Mouse (Mus musculus): Measurements from ENCODE around the gene Gdf9. TPM values are rescaled to one million over a fixed set of nuclear protein-coding genes. Genes with fewer than 3 reads are reported as not detected.

Gdf9 gene
- polyA plus RNA-seq, 1 experiment = 1.2 TPM

GRCm38 (mm10) chr11:53456474-53457371 lies 25.9 kb downstream of the Gdf9 start, which contains the start of the genes Gm10447 and Shroom1:
Gm10447 (minus strand) TSS chr11:53457110.
Shroom1 (plus strand) TSS chr11:53457205.
- Histone ChIP-seq H3K4me1 (ENCODE audit: control insufficient read depth, insufficient read depth, low read length) (peaks cover 2% of the 10 kb centered on the region; the same call in 1 of the 2 replicates), H3K4me3 (ENCODE audit: insufficient read depth, low read length) (peak within 1 kb of the TSS; percentile 40), H3K27ac (ENCODE audit: insufficient read depth, low read length) (no peak within 1 kb of the TSS)
- TF ChIP-seq POLR2A (IDR thresholded peaks at IDR 0.05; ENCODE audit: low read depth, low read length) (peak; percentile 79), CTCF (IDR thresholded peaks at IDR 0.05; ENCODE audit: borderline replicate concordance, insufficient read depth, low read length) (no peak)

GRCm38 (mm10) chr11:53457372-53457954 lies 26.6 kb downstream of the Gdf9 start:
- no peak overlapping the region for H3K27ac ChIP-seq (ENCODE audit: insufficient read depth, low read length)
- peak overlapping the region; percentile 40 for H3K4me3 ChIP-seq (ENCODE audit: insufficient read depth, low read length)

GRCm38 (mm10) chr11:53458996-53459395 lies 28.2 kb downstream of the Gdf9 start:
- TF ChIP-seq CTCF (IDR thresholded peaks at IDR 0.05; ENCODE audit: borderline replicate concordance, insufficient read depth, low read length) (no peak), POLR2A (IDR thresholded peaks at IDR 0.05; ENCODE audit: low read depth, low read length) (no peak)
- peaks cover 2% of the 10 kb centered on the region; the same call in 1 of the 2 replicates for H3K4me1 ChIP-seq (ENCODE audit: control insufficient read depth, insufficient read depth, low read length)
- no peak overlapping the region for H3K4me3 ChIP-seq (ENCODE audit: insufficient read depth, low read length)
- H3K27ac ChIP-seq (ENCODE audit: insufficient read depth, low read length) = no peak overlapping the region

More at GRCm38 (mm10) chr11:53457372-53457954, 26.6 kb downstream of the Gdf9 start:
- peaks cover 2% of the 10 kb centered on the region; the same call in 1 of the 2 replicates for H3K4me1 ChIP-seq (ENCODE audit: control insufficient read depth, insufficient read depth, low read length)
- TF ChIP-seq POLR2A (IDR thresholded peaks at IDR 0.05; ENCODE audit: low read depth, low read length) (no peak), CTCF (IDR thresholded peaks at IDR 0.05; ENCODE audit: borderline replicate concordance, insufficient read depth, low read length) (peak; percentile 29; the same call in 1 of the 2 replicates)

GRCm38 (mm10) chr11:53460192-53460591 lies 29.4 kb downstream of the Gdf9 start:
- no peak overlapping the region for H3K4me3 ChIP-seq (ENCODE audit: insufficient read depth, low read length)
- TF ChIP-seq POLR2A (IDR thresholded peaks at IDR 0.05; ENCODE audit: low read depth, low read length) = no peak
- TF ChIP-seq CTCF (IDR thresholded peaks at IDR 0.05; ENCODE audit: borderline replicate concordance, insufficient read depth, low read length) = no peak
- H3K27ac ChIP-seq (ENCODE audit: insufficient read depth, low read length) = no peak overlapping the region
- H3K4me1 ChIP-seq (ENCODE audit: control insufficient read depth, insufficient read depth, low read length) = peaks cover 2% of the 10 kb centered on the region; the same call in 1 of the 2 replicates

GRCm38 (mm10) chr11:53461727-53462126 lies 30.9 kb downstream of the Gdf9 start:
- no peak for TF ChIP-seq CTCF (IDR thresholded peaks at IDR 0.05; ENCODE audit: borderline replicate concordance, insufficient read depth, low read length)
- TF ChIP-seq POLR2A (IDR thresholded peaks at IDR 0.05; ENCODE audit: low read depth, low read length) = no peak
- no peak overlapping the region for H3K27ac ChIP-seq (ENCODE audit: insufficient read depth, low read length)
- H3K4me3 ChIP-seq (ENCODE audit: insufficient read depth, low read length) = no peak overlapping the region
- peaks cover 2% of the 10 kb centered on the region; the same call in 1 of the 2 replicates for H3K4me1 ChIP-seq (ENCODE audit: control insufficient read depth, insufficient read depth, low read length)

- Histone ChIP-seq H3K4me3 (ENCODE audit: insufficient read depth, low read length) (peak overlapping the region; percentile 11; the same call in 1 of the 2 replicates), H3K4me1 (ENCODE audit: control insufficient read depth, insufficient read depth, low read length) (peaks cover 2% of the 10 kb centered on the region; the same call in 1 of the 2 replicates), H3K27ac (ENCODE audit: insufficient read depth, low read length) (no peak overlapping the region)
- TF ChIP-seq POLR2A (IDR thresholded peaks at IDR 0.05; ENCODE audit: low read depth, low read length) (no peak), CTCF (IDR thresholded peaks at IDR 0.05; ENCODE audit: borderline replicate concordance, insufficient read depth, low read length) (no peak)
These were observed 33.0 kb downstream of the Gdf9 start for GRCm38 (mm10) chr11:53463551-53464424.

- H3K27ac ChIP-seq (ENCODE audit: insufficient read depth, low read length) = no peak overlapping the region
- TF ChIP-seq POLR2A (IDR thresholded peaks at IDR 0.05; ENCODE audit: low read depth, low read length) (no peak), CTCF (IDR thresholded peaks at IDR 0.05; ENCODE audit: borderline replicate concordance, insufficient read depth, low read length) (peak; percentile 68)
- H3K4me3 ChIP-seq (ENCODE audit: insufficient read depth, low read length) = no peak overlapping the region
- H3K4me1 ChIP-seq (ENCODE audit: control insufficient read depth, insufficient read depth, low read length) = no peaks in the 10 kb centered on the region
These were observed 35.6 kb downstream of the Gdf9 start for GRCm38 (mm10) chr11:53466231-53466971.

- TF ChIP-seq CTCF (IDR thresholded peaks at IDR 0.05; ENCODE audit: borderline replicate concordance, insufficient read depth, low read length) (no peak), POLR2A (IDR thresholded peaks at IDR 0.05; ENCODE audit: low read depth, low read length) (no peak)
- Histone ChIP-seq H3K27ac (ENCODE audit: insufficient read depth, low read length) (no peak overlapping the region), H3K4me3 (ENCODE audit: insufficient read depth, low read length) (peak overlapping the region; percentile 12; the same call in 1 of the 2 replicates), H3K4me1 (ENCODE audit: control insufficient read depth, insufficient read depth, low read length) (no peaks in the 10 kb centered on the region)
These were observed 38.6 kb downstream of the Gdf9 start for GRCm38 (mm10) chr11:53469294-53469967.

Data from embryonic fibroblast, embryonic 13.5 days (primary cell).